Mouse (Mus musculus) bone marrow, adult 2 months (tissue): ENCODE measurements around the gene Wdr45b.

Experiments used
- CTCF ChIP-seq: fragments of 200-500 bp; IDR thresholded peaks from 2 replicates; pipeline ENCODE4 v1.5.1; 2011; ENCODE audit warnings: low read length, control low read depth; ENCODE audit not compliant: control insufficient read depth, insufficient read depth
- POLR2A ChIP-seq: fragments of 200-500 bp; IDR thresholded peaks from 2 replicates; pipeline ENCODE4 v1.6.1; 2011; ENCODE audit warnings: low read depth, mild to moderate bottlenecking, control low read depth, low read length, borderline replicate concordance; ENCODE audit not compliant: control insufficient read depth

DNA sequence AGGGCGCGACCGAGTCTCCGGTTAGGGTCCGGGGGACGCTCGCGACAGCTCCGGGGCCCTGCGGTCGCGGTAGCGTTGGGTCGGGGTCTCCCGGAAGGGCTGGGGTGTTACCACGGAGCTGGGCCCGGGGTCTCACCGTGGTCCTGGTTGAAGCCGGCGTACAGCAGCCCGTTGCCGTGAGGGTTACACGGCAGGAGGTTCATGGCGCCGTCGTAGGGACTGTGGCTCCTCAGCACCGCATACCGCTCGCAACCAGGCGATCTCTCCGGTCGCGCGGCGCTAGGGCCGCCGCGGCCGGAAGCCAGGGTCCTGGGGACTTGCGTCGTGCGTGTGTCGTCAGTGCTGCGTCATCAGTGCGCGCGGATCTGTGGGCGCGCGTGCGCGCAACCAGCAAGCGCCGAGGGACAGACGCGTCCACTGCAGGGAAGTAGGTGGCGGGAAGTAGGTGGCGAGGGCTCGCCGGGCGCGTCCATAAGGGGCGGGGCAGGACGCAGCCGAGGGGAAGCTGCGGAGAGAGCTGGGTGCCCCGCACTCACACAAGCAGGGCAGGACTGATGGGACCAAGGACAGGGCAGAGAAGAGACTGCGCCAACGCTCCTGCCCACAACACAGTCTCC lies at the start of gene Wdr45b:
- TF ChIP-seq CTCF (no peak), POLR2A (peak; percentile 93)
